Mouse (Mus musculus) CH12.LX (cell line): ENCODE results near the gene Ube4b. TPM values are rescaled to one million over a fixed set of nuclear protein-coding genes. Genes with fewer than 3 reads are reported as not detected.

Experiments
- DNase-seq: peaks from one replicate; pipeline ENCODE4 v3.0.0-alpha.2; 2013; ENCODE audit errors: extremely low read depth
- H3K27ac ChIP-seq: 2 replicates; pipeline ENCODE4 v1.5.1; 2012; ENCODE audit warnings: low read depth, mild to moderate bottlenecking, control low read depth, moderate library complexity; ENCODE audit not compliant: insufficient read depth
- H3K27me3 ChIP-seq: replicated peaks from 2 replicates; pipeline ENCODE3; 2012; ENCODE audit warnings: inconsistent platforms
- H3K36me3 ChIP-seq, 2 experiments: replicated peaks in 1 of 2; 2 replicates each; pipeline versions ENCODE3 to v1.6.1; 2012; ENCODE audit warnings: inconsistent platforms in 1 of 2, low read length in 1 of 2, mild to moderate bottlenecking in 1 of 2, mixed read lengths in 1 of 2, moderate library complexity in 1 of 2; ENCODE audit not compliant: control insufficient read depth in 1 of 2, insufficient read depth in 1 of 2
- H3K4me1 ChIP-seq, 2 experiments: 2 replicates each; pipeline ENCODE4 v1.6.1; 2012; ENCODE audit warnings: inconsistent platforms in 1 of 2, moderate library complexity in 1 of 2; ENCODE audit not compliant: insufficient read depth in 2 of 2, control insufficient read depth in 1 of 2
- H3K4me2 ChIP-seq: 2 replicates; pipeline ENCODE4 v1.6.1; 2012; ENCODE audit warnings: low read depth, mild to moderate bottlenecking, control low read depth; ENCODE audit not compliant: poor library complexity, insufficient read depth, severe bottlenecking
- H3K4me3 ChIP-seq, 3 experiments: fragments of 150-350 bp in 1 of 3; sonication (generic) in 1 of 3; replicated peaks in 1 of 3; 2 replicates each; pipeline versions ENCODE3 to v1.5.1; 2011 to 2012; ENCODE audit warnings: low read depth in 2 of 3, low read length in 2 of 3, mild to moderate bottlenecking in 2 of 3, moderate library complexity in 2 of 3, control low read depth in 1 of 3, improper control_type of control experiment in 1 of 3, inconsistent platforms in 1 of 3, mixed read lengths in 1 of 3; ENCODE audit not compliant: poor library complexity in 1 of 3
- H3K79me2 ChIP-seq: replicated peaks from 2 replicates; pipeline ENCODE4 v1.6.1; 2012; ENCODE audit warnings: mild to moderate bottlenecking, moderate library complexity; ENCODE audit not compliant: control insufficient read depth, poor library complexity, insufficient read depth, severe bottlenecking; ENCODE audit errors: extremely low read depth
- H3K9ac ChIP-seq: 2 replicates; pipeline ENCODE4 v1.6.1; 2012; ENCODE audit warnings: low read depth, mild to moderate bottlenecking, control low read depth, moderate library complexity; ENCODE audit not compliant: insufficient read depth
- H3K9me3 ChIP-seq: replicated peaks from 2 replicates; pipeline ENCODE3; 2012; ENCODE audit warnings: low read length, inconsistent platforms, mixed read lengths
- BHLHE40 ChIP-seq: IDR thresholded peaks from 2 replicates; pipeline ENCODE4 v1.6.1; 2011; ENCODE audit warnings: mild to moderate bottlenecking, low read depth, low read length, improper control_type of control experiment
- CHD2 ChIP-seq: IDR thresholded peaks from 2 replicates; pipeline ENCODE4 v1.6.1; 2011; ENCODE audit warnings: low read length, improper control_type of control experiment
- E2F4 ChIP-seq: IDR thresholded peaks from 2 replicates; pipeline ENCODE4 v1.6.1; 2011; ENCODE audit warnings: low read depth, low read length, improper control_type of control experiment; ENCODE audit not compliant: insufficient replicate concordance
- ELF1 ChIP-seq: IDR thresholded peaks from 2 replicates; pipeline ENCODE4 v1.6.1; 2014; ENCODE audit warnings: low read depth, mild to moderate bottlenecking, inconsistent platforms, low read length, improper control_type of control experiment
- EP300 ChIP-seq: IDR thresholded peaks from 2 replicates; pipeline ENCODE4 v1.6.1; 2011; ENCODE audit warnings: low read length, improper control_type of control experiment
- ETS1 ChIP-seq: conservative IDR thresholded peaks from 2 replicates; pipeline ENCODE4 v1.6.1; 2012; ENCODE audit warnings: low read depth, mild to moderate bottlenecking, inconsistent platforms, low read length, improper control_type of control experiment, moderate library complexity
- HCFC1 ChIP-seq: IDR thresholded peaks from 2 replicates; pipeline ENCODE4 v1.6.1; 2012; ENCODE audit warnings: low read depth, mild to moderate bottlenecking, inconsistent platforms, low read length, improper control_type of control experiment
- JUN ChIP-seq: IDR thresholded peaks from 2 replicates; pipeline ENCODE4 v1.6.1; 2011; ENCODE audit warnings: low read depth, mild to moderate bottlenecking, low read length, improper control_type of control experiment, moderate library complexity; ENCODE audit not compliant: insufficient read depth
- JUND ChIP-seq: conservative IDR thresholded peaks from 2 replicates; pipeline ENCODE4 v1.6.1; 2011; ENCODE audit warnings: low read depth, low read length, improper control_type of control experiment
- KAT2A ChIP-seq: IDR thresholded peaks from 2 replicates; pipeline ENCODE4 v1.6.1; 2012; ENCODE audit warnings: low read length, improper control_type of control experiment, inconsistent platforms; ENCODE audit not compliant: insufficient replicate concordance
- MAZ ChIP-seq: IDR thresholded peaks from 2 replicates; pipeline ENCODE4 v1.6.1; 2012; ENCODE audit warnings: low read depth, mild to moderate bottlenecking, inconsistent platforms, low read length, improper control_type of control experiment, moderate library complexity
- MEF2A ChIP-seq: IDR thresholded peaks from 2 replicates; pipeline ENCODE4 v1.6.1; 2014; ENCODE audit warnings: low read depth, mild to moderate bottlenecking, inconsistent platforms, low read length, improper control_type of control experiment, borderline replicate concordance
- MYC ChIP-seq: IDR thresholded peaks from 2 replicates; pipeline ENCODE4 v1.6.1; 2011; ENCODE audit warnings: low read depth, mild to moderate bottlenecking, improper control_type of control experiment, low read length
- NELFE ChIP-seq: IDR thresholded peaks from 2 replicates; pipeline ENCODE4 v1.6.1; 2011; ENCODE audit warnings: low read depth, low read length, improper control_type of control experiment
- POLR2A ChIP-seq: IDR thresholded peaks from 2 replicates; pipeline ENCODE4 v1.6.1; 2011; ENCODE audit warnings: low read depth, mild to moderate bottlenecking, improper control_type of control experiment, low read length
- POLR2AphosphoS2 ChIP-seq: IDR thresholded peaks from 2 replicates; pipeline ENCODE4 v1.6.1; 2011; ENCODE audit warnings: low read depth, low read length, improper control_type of control experiment
- RAD21 ChIP-seq: IDR thresholded peaks from 2 replicates; pipeline ENCODE4 v1.6.1; 2011; ENCODE audit warnings: low read depth, mild to moderate bottlenecking, low read length, improper control_type of control experiment, moderate library complexity
- SMC3 ChIP-seq: IDR thresholded peaks from 2 replicates; pipeline ENCODE4 v1.6.1; 2011; ENCODE audit warnings: low read depth, low read length, improper control_type of control experiment
- TCF12 ChIP-seq: IDR thresholded peaks from 2 replicates; pipeline ENCODE4 v1.6.1; 2014; ENCODE audit warnings: low read depth, mild to moderate bottlenecking, inconsistent platforms, low read length, improper control_type of control experiment
- USF2 ChIP-seq: conservative IDR thresholded peaks from 2 replicates; pipeline ENCODE4 v1.6.1; 2011; ENCODE audit warnings: low read depth, low read length, improper control_type of control experiment
- dilution Hi-C: fragments of 300-500 bp; cut with MboI; formaldehyde crosslinking; loops from 2 replicates; pipeline ENCODE4 v1.14.3; 2020; ENCODE audit warnings: low sequenced_read_pairs; ENCODE audit not compliant: extremely low pct_unique_long_range_greater_than_20kb, extremely low pct_ligation_motif_present
- in situ Hi-C: fragments of 300-500 bp; cut with MboI; formaldehyde crosslinking; loops from 3 replicates; pipeline ENCODE4 v1.14.3; 2019; ENCODE audit warnings: low sequenced_read_pairs, low pct_ligation_motif_present, low pct_unique_long_range_greater_than_20kb, mixed read lengths
- polyA plus RNA-seq: library from polyadenylated mRNA; unstranded; fragments of >175 nt; gene quantifications from 2 replicates; pipeline ENCODE4 v1.2.1, GENCODE M21; 2012; ENCODE audit warnings: low read depth; ENCODE audit not compliant: insufficient read length
- total RNA-seq, 2 experiments: library from RNA; depleted of rRNA; stranded (reverse); fragments of 300-350 nt in 1 of 2; fragments of >200 nt in 1 of 2; gene quantifications; 2 replicates each; pipeline ENCODE4 v1.2.3; 2012 to 2014

The Ube4b gene
- total and polyA plus RNA-seq, 3 experiments, result 13.1 to 60.0 (median 41.6) TPM

GRCm38 (mm10) chr4:149446309-149446708, 19.8 kb upstream of the Ube4b start:
- no peaks in the 10 kb centered on the region for H3K79me2 ChIP-seq
- H3K27me3 ChIP-seq, result no peaks in the 10 kb centered on the region
- H3K4me2 ChIP-seq, result no peak overlapping the region
- H3K9me3 ChIP-seq, result no peaks in the 10 kb centered on the region
- no peak overlapping the region for H3K27ac ChIP-seq
- H3K9ac ChIP-seq, result no peak overlapping the region
- no peaks in the 10 kb centered on the region for H3K36me3 ChIP-seq
- dilution Hi-C loops (no loop called here), in situ Hi-C loops (no loop called here)
- peaks cover 0 to 13% of the 10 kb centered on the region in 2 experiments; a peak in 3 of 4 replicates for H3K4me1 ChIP-seq
- TF ChIP-seq MEF2A, result no peak
- TF ChIP-seq SMC3, result no peak
- no peak for TF ChIP-seq MYC
- TF ChIP-seq JUN, result no peak
- no peak for TF ChIP-seq EP300
- no peak for TF ChIP-seq CHD2
- no peak for TF ChIP-seq NELFE
- TF ChIP-seq RAD21, result no peak
- no peak for TF ChIP-seq E2F4
- no peak for TF ChIP-seq ELF1
- TF ChIP-seq JUND, result no peak
- TF ChIP-seq USF2, result no peak
- no peak for TF ChIP-seq BHLHE40
- TF ChIP-seq POLR2AphosphoS2, result no peak
- no peak for TF ChIP-seq POLR2A
- TF ChIP-seq MAZ, result no peak
- no peak for TF ChIP-seq TCF12
- TF ChIP-seq KAT2A, result no peak
- TF ChIP-seq HCFC1, result no peak
- TF ChIP-seq ETS1, result no peak
- H3K4me3 ChIP-seq, result no peak overlapping the region
- DNase-seq, result no peak

GRCm38 (mm10) chr4:149445868-149446267, 19.3 kb upstream of the Ube4b start:
- dilution Hi-C loops (no loop called here), in situ Hi-C loops (no loop called here)
- H3K36me3 ChIP-seq, result no peaks in the 10 kb centered on the region
- no peak overlapping the region for H3K4me3 ChIP-seq
- peaks cover 0 to 13% of the 10 kb centered on the region in 2 experiments; a peak in 3 of 4 replicates for H3K4me1 ChIP-seq
- H3K9me3 ChIP-seq, result no peaks in the 10 kb centered on the region
- H3K27ac ChIP-seq, result no peak overlapping the region
- TF ChIP-seq POLR2A, result no peak
- H3K9ac ChIP-seq, result peak overlapping the region; percentile 49; the same call in 1 of the 2 replicates
- no peaks in the 10 kb centered on the region for H3K27me3 ChIP-seq
- DNase-seq, result no peak
- no peaks in the 10 kb centered on the region for H3K79me2 ChIP-seq
- peak overlapping the region; percentile 98; the same call in 1 of the 2 replicates for H3K4me2 ChIP-seq
